Mouse (Mus musculus) heart, adult 9 months (tissue): ENCODE results near the gene Vmn1r119.
"Not testable (repeated sequence)": the region's sequence is repeated elsewhere in the genome, so short reads cannot be mapped to it uniquely, and the experiment has no call there.

ENCODE experiments used
- DNase-seq, 2 experiments: peaks; one replicate each; pipeline ENCODE4 v3.0.0; 2022; ENCODE audit warnings: low spot score in 2 of 2

The Vmn1r119 gene

DNA sequence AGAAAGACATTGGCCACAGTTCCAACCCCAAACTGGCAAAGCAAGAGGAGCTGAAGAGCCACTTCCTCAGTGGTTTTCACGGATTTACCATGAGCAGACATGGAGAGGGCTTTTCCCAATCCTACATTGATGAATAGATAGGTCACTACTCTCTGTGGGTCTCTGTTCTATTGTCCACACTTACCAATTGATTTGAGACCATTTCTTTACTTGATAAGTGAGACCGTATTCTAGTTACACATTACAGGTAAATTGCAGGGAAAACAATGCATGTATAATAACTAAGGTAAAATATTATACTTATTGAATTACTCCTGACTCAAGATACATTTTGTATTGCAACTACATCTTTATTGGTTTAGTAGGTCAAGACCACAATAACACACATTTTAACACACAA lies at the start of gene Vmn1r119:
Gene Vmn1r119, minus strand, starts transcription at position 101 of the 400 bp plus-strand sequence.
- not testable (repeated sequence) for DNase-seq

DNA sequence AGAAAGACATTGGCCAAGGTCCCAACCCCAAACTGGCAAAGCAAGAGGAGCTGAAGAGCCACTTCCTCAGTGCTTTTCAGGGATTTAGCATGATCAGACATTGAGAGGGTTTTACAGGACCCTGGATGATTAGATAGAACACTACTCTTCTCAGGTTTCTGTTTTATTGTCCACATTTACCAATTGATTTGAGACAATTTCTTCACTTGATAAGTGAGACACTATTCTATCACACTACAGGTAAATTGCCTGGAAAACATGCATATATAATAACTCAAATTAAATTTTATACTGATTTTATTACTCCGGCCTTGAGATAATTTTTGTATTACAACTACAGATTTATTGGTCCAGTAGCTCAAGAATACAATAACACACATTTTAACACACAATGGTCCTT lies 41.4 kb upstream of the Vmn1r119 start, which contains the start of gene Vmn1r120:
Gene Vmn1r120, minus strand, starts transcription at position 101 of the 400 bp plus-strand sequence.
- DNase-seq = not testable (repeated sequence)
